Mouse (Mus musculus) central nervous system, embryonic 18 days (tissue): ENCODE data around the gene Zfr2. TPM values are rescaled to one million over a fixed set of nuclear protein-coding genes. Genes with fewer than 3 reads are reported as not detected.

ENCODE experiments used
- polyA plus RNA-seq: library from polyadenylated mRNA; depleted of rRNA; stranded (reverse); fragments of >200 nt; gene quantifications from 2 replicates; pipeline ENCODE4 v1.2.3, GENCODE M21; 2012; rRNA removed

The Zfr2 gene
- polyA plus RNA-seq: 67.6 and 70.9 TPM in 2 replicates

DNA sequence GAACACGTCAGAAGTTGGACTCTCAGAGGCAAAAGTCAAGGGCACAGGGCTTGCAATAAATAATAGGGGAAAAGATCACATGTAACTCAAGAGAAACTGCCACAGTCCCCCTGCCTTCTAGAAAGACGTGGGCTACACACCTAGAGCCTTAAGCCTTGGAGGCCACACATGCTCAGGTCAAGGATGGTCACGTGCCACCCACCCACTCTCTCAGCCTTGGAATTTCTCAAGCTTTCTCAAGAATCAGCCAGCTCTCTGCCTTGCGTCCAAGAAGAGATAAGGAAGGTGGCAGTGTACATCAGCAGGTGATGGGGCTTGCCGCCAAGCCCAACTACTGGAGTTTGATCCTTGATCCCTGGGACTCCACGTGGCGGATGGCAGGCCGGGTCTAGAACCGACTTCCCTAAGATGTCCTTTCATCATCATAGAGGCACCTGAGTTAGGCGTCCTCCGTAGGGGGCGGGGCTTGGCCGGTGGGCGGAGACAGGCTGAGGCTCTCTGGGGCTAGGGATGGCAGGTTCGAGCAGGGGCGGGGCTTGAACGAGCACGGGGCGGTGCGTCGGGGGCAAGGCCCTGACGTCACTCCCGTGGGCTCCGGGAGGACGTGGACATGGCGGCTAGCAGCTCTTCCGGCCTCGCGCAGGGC lies at the start of gene Zfr2:
Zfr2 (plus strand) TSS at position 576 of the 646 bp plus-strand sequence.

DNA sequence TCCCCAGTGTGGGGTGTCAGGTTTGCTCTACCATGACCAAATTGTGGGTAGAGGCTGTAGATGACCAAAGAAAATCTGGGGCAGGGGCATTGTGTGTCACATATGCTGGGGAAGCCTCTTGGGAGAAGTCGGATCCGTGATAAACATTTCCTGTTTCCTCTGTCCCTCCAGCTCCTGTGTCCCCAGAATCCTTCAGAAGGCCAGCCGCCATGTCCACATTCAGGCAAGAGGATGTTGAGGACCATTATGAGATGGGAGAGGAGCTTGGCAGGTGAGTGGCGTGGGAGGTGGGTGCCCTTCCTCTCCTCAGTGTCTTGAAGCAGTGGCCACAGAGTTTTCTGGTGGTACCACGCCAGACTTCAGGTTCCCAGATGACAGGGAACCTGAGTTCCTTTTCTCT lies 49.1 kb upstream of the Zfr2 start, which contains the start of gene 4930442H23Rik:
4930442H23Rik (minus strand) TSS at position 45 of the 400 bp plus-strand sequence.

DNA sequence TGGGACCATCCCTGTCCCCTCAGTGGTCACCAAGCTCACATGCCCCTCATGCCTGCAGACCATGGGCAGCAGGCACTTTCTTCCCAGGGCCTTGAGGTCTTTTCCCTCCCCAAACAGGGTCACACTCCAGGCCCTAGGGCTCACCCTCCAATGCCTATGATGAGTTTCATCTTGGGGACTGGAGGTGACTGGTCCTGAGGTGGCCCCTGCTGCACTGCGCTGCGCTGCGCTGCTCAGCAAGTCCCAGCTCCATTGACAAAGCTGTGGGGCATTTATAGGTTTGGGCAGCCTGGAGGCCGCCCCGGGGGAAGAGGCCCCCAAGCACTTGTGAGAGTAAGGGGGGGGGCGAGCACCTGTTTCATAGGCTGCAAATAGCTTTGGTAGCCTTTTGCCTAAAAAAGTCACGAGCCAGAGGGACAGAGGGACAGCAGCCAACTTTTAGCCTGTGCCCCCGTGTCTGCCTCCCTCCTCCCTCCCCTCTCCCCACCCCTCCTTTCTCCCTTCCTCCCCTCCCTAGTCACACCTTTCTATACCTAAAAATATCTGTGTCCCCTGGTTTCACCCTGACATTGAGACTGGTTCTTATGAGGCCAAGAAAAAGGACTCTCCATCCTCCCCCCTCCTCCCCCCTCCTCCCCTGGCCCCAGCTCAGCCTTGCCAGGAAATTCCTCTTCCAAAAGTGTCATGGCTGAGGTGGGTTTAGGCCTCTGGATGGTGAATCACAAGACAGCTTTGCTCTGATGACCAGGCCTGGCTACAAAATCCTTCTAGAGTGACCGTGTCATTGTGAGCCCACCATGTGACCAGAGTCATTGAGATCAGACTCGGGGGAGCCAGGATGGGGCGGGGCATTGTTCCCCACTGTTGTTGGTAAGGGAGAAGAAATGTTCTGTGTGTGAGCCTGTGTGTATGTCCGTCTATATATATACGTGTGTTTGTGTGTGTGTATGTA lies 30.9 kb upstream of the Zfr2 start, which contains the start of gene Nmrk2:
Nmrk2 (minus strand) TSS at position 245 of the 952 bp plus-strand sequence.

DNA sequence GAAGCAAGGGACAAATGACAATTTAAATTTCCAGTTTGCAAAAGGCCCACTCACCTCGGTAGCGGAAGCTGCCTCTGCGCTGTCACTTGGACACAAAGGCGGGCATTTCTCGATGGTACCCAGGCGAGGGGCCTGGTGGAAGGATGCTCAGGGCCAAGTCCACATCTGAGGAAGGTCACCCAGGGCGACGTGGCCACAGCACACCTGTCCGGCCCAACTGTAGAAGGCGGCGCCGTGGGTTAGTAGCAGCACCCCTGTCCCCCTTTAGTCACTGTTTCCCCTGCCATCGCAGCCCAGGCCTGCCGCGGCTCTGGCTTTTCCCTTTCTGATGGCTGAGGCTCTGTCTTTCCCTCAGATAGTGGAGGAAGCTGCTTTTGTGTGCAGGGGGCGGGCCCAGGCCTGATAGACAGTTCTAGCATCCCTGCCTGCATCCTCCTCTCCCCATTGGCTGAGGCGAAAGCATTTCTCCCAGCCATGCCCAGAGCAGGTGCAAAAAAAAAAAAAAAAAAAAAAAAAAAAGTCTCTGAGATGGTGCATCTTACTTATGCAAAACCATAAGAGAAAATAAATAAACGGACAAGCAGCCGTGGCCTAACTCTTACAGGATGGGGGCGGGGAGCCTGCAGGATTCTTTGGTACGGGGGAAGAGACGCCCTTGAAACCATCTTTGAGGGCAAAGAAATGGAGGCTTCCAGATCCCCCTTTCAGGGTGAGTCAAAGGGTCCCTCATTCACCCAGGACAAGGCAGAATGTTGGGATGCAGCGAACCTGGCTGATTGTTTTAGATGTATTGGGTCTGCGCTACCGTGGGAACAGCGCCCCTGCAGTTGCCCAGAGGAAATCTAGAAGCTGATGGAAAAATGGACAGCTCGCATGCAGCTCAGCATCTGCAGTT lies 2.3 kb upstream of the Zfr2 start, which contains the start of gene Atcay:
Atcay (minus strand) TSS at position 396 of the 895 bp plus-strand sequence.

DNA sequence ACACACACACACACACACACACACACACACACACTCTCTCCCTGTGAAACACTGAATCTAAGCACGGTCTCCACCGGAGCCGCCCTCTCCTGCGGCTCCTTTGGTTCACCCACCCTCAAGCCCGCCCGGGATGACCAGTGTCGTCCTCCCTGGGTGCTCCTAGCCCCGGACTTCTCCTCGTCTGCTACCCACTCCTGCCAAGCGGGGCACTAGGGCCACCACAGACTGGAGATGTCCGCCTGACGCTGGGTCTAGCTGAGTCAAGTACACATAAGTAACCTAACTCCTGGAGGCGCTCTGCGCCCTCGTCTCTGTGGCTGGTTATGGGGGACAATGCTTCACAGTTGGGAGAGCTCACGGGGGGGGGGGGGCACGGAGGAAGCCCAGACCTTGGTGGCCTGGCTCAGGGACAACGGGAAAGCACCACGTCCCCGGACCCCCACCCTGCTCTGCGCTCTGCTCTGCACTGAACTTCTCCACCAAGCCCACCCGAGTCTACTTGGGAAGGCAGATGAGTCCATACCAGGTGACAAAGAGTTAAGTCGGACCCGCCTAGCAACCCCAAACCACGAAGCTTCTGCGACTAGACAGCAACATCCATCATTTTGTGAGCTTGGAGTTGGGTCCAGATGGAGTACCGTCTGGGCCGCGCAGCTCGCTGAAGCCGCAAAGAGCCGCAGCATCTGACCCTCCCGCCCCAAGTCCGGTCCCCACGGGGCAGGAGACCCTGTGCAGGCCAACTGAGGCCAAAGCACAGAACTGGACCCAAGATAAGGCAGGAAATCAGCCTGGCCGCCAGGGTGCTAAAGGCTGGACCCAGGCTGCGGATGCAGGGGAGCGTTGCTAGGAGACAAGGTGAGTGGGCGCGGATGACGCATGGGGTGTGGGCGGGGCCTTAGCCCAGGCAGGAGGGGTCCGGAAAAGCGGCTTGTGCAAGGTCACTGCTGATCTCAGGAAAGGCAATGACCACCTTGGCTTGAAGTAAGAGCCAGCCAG lies 19.8 kb downstream of the Zfr2 start, which contains the start of gene Matk:
Matk (plus strand) TSS at position 512 of the 996 bp plus-strand sequence.

DNA sequence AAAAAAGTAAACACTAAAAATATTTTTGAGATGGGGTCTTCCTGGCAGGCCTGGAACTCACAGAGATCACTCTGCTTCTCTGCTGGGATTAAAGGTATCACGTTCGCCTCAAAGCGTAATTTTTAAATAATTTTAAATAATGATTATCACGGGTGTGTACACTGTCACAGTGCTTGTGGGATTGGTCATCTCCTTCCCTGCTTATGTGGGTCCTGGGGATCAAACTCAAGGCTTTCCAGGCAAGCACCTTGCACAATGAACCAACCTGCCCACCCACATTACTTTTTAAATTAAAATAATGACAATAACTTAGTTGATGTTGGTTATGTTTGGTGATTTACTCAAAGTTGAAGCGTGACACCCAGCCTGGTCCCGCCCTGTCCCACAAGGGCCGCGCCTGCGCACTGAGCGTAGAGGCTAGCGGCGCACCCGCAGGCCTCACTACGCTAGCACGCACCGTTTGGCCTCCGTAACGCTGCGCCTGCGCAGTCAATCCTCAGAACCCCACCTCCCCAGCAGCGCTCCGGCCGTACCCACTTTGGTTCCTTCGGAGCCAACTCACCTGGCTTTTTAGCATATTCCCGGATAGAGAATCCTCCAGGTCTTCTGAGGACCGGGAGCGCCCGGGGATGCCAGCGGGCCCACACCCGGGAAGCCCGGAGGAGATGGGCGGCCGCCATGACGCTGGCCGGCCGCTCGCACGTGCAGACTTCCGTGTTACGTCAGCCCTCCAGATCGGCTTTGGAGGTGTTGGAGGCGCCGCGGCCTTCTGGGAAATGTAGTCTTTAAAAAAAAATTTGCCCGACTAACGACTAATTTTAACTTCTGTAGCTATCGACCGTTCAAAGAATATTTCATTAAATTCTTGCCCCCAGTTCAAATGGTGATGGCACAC lies 33.5 kb downstream of the Zfr2 start, which contains the start of the genes Mrpl54 and Apba3:
Mrpl54 (minus strand) TSS at position 724 of the 895 bp plus-strand sequence.
Apba3 (plus strand) TSS at position 750 of the 895 bp plus-strand sequence.

DNA sequence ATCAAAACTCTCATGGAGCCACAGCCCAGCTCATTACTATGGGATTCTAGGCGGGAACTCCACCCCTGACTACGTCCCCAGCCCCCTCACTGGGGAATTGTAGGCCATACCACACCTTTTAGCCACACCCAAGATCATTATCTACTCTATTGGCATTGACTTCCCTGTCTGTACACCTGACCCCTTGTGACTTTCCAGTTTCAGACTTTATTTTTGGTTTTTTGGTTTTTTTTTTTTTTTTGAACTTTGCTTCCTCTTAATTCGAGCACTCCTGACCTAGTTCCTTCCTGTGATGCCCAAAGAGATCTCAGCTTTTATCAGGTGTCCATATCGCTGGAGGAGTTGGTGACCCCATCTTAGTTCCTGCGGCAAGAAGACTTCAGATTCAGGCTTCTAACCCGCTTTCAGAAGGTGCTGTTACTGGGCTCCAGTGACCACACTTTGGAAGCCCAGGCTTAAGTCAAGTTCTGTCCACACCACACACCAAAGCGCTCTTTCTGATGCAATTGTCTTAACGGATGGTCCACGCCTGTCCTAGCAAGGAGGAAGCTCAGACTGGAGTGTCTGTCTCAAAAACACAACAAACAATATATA lies 58.7 kb downstream of the Zfr2 start, which contains the start of gene Tjp3:
Tjp3 (minus strand) TSS at position 71 of the 594 bp plus-strand sequence.

DNA sequence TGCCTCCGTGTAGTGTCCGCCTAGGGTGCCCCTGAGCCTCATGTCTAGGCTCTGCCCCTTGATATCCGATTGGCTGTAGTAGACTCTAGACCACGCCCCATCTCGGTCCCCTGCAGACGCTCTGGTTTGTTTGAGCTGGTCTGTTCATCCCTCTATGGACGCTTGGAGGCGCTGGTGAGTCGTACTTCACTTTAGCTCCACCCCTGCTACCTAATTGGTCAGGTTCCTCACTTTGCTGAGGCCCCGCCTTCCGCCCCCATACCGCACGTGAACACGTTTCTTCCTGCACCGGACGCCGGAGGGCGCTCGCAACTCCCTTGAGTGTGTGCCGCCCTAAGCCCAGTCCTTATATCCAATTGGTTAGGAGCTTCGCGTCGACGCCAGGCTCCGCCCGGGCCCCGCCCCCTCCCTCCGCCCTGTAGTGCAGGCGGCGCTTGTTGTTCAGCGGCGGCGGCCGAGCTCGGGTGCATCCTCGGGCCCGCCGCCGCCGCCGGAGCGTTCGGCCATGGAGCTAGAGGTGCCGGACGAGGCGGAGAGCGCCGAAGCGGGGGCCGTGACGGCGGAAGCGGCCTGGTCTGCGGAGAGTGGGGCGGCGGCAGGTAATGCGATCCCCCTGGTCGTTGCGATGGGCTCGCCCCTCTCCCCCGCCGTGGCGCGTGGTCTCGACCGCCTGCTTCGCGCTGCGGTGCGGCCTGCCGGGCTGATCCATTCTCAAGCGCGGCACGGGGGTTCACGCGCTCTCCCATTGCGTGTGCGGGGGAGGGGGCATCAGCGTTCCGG lies 59.8 kb downstream of the Zfr2 start, which contains the start of gene Pip5k1c:
Pip5k1c (plus strand) TSS at position 410 of the 780 bp plus-strand sequence.

Other genes starting within 250 kb of the Zfr2 start
- gene Gng7, start 218.2 kb upstream of the Zfr2 start, polyA plus RNA-seq: 37.5 and 53.7 TPM in 2 replicates
- 63.0 and 72.2 TPM in 2 replicates for gene Diras1, start 207.5 kb upstream of the Zfr2 start, polyA plus RNA-seq
- gene Slc39a3, start 195.7 kb upstream of the Zfr2 start, polyA plus RNA-seq: 68.4 and 75.8 TPM in 2 replicates
- gene Sgta, start 173.0 kb upstream of the Zfr2 start, polyA plus RNA-seq: 265 and 268 TPM in 2 replicates
- gene Thop1, start 163.1 kb upstream of the Zfr2 start, polyA plus RNA-seq: 75.2 and 75.3 TPM in 2 replicates
- gene Creb3l3, start 134.3 kb upstream of the Zfr2 start, polyA plus RNA-seq: 0.40 and 0.48 TPM in 2 replicates
- gene Map2k2, start 127.2 kb upstream of the Zfr2 start, polyA plus RNA-seq: 179 and 183 TPM in 2 replicates
- gene Zbtb7a, start 97.9 kb upstream of the Zfr2 start, polyA plus RNA-seq: 8.3 and 9.9 TPM in 2 replicates
- 23.5 and 28.9 TPM in 2 replicates for gene Pias4, start 65.2 kb upstream of the Zfr2 start, polyA plus RNA-seq
- gene Eef2, start 56.5 kb upstream of the Zfr2 start, polyA plus RNA-seq: 1,300 and 1,423 TPM in 2 replicates
- 67.6 and 77.1 TPM in 2 replicates for gene Dapk3, start 50.1 kb upstream of the Zfr2 start, polyA plus RNA-seq
- gene 4930442H23Rik, start 49.3 kb upstream of the Zfr2 start, polyA plus RNA-seq: not detected in 2 replicates
- gene Nmrk2, start 31.1 kb upstream of the Zfr2 start, polyA plus RNA-seq: 0.16 and 0.17 TPM in 2 replicates
- 163 and 174 TPM in 2 replicates for gene Atcay, start 2.3 kb upstream of the Zfr2 start, polyA plus RNA-seq
- 160 and 167 TPM in 2 replicates for gene Matk, start 19.8 kb downstream of the Zfr2 start, polyA plus RNA-seq
- 61.6 and 82.0 TPM in 2 replicates for gene Mrpl54, start 33.8 kb downstream of the Zfr2 start, polyA plus RNA-seq
- 43.6 and 46.7 TPM in 2 replicates for gene Apba3, start 33.8 kb downstream of the Zfr2 start, polyA plus RNA-seq
- gene Tjp3, start 58.4 kb downstream of the Zfr2 start, polyA plus RNA-seq: 4.7 and 5.7 TPM in 2 replicates
- 209 and 257 TPM in 2 replicates for gene Pip5k1c, start 59.8 kb downstream of the Zfr2 start, polyA plus RNA-seq
- 31.3 and 32.6 TPM in 2 replicates for gene Cactin, start 87.9 kb downstream of the Zfr2 start, polyA plus RNA-seq
- 2.9 and 3.2 TPM in 2 replicates for gene Tbxa2r, start 95.6 kb downstream of the Zfr2 start, polyA plus RNA-seq
- gene Gipc3, start 110.1 kb downstream of the Zfr2 start, polyA plus RNA-seq: 0.08 and 0.09 TPM in 2 replicates
- gene Hmg20b, start 117.3 kb downstream of the Zfr2 start, polyA plus RNA-seq: 29.3 and 32.0 TPM in 2 replicates
- gene Mfsd12, start 124.3 kb downstream of the Zfr2 start, polyA plus RNA-seq: 17.9 and 18.2 TPM in 2 replicates
- gene 4930404N11Rik, start 132.7 kb downstream of the Zfr2 start, polyA plus RNA-seq: 0.48 TPM in 1 of 2 replicates, not detected in the other
- gene Fzr1, start 145.4 kb downstream of the Zfr2 start, polyA plus RNA-seq: 138 and 139 TPM in 2 replicates
- gene Dohh, start 151.3 kb downstream of the Zfr2 start, polyA plus RNA-seq: 66.2 and 66.7 TPM in 2 replicates
- 6.6 and 8.8 TPM in 2 replicates for gene Gm48551, start 151.3 kb downstream of the Zfr2 start, polyA plus RNA-seq
- gene Gm48552, start 155.8 kb downstream of the Zfr2 start, polyA plus RNA-seq: 7.0 and 10.1 TPM in 2 replicates
- 3.9 and 4.1 TPM in 2 replicates for gene Smim24, start 159.9 kb downstream of the Zfr2 start, polyA plus RNA-seq
- gene Nfic, start 222.5 kb downstream of the Zfr2 start, polyA plus RNA-seq: 8.6 and 8.9 TPM in 2 replicates
- 300 and 400 TPM in 2 replicates for gene Celf5, start 249.6 kb downstream of the Zfr2 start, polyA plus RNA-seq